Mouse (Mus musculus): ENCODE results near the gene Ccn2. TPM values are rescaled to one million over a fixed set of nuclear protein-coding genes. Genes with fewer than 3 reads are reported as not detected.

Gene Ccn2
- polyA plus RNA-seq, 1 experiment from 2014 or later = 3.0 TPM

- Histone ChIP-seq H3K27me3 (replicated peaks; ENCODE audit: control insufficient read depth, insufficient read depth, low read length) (no peaks in the 10 kb centered on the region), H3K4me2 (ENCODE audit: low read length) (no peak overlapping the region), H3K4me1 (replicated peaks; ENCODE audit: control insufficient read depth, insufficient read depth, low read length) (no peaks in the 10 kb centered on the region), H3K4me3 (replicated peaks; ENCODE audit: low read length) (no peak overlapping the region), H3K27ac (ENCODE audit: low read length) (no peak overlapping the region), H3K9ac (replicated peaks; ENCODE audit: low read depth, low read length) (no peak overlapping the region), H3K36me3 (ENCODE audit: control insufficient read depth, insufficient read depth) (no peaks in the 10 kb centered on the region), H3K9me3 (ENCODE audit: control insufficient read depth, low read length) (no peaks in the 10 kb centered on the region)
- 86% methylated on average over 11 of the region's 11 CpGs for WGBS
- ATAC-seq = no peak
Observed at GRCm38 (mm10) chr10:24635331-24635815, 40.1 kb downstream of the Ccn2 start.

DNA sequence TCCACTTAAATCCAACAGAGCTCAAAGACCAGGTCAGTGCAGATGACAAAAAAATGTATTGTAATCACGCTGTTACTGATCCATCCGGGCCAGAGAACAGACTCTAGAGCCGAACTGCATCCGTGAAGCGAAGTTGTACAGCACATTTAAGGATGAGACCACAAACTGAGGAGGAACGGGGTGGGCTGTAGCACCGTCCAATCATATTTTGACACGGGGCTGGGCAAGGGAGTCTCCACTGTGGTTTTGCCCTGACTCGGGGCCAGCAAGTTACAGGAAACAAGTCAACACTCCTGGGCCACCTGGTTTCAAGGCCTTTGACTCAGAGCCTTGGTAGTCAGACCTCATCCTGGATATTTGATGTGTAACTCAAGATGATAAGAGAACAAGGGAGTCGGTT is 40.6 kb downstream of the Ccn2 start:
- Histone ChIP-seq H3K9ac (replicated peaks; ENCODE audit: low read depth, low read length) (no peak overlapping the region), H3K9me3 (ENCODE audit: control insufficient read depth, low read length) (no peaks in the 10 kb centered on the region), H3K4me3 (replicated peaks; ENCODE audit: low read length) (no peak overlapping the region), H3K4me2 (ENCODE audit: low read length) (no peak overlapping the region), H3K36me3 (ENCODE audit: control insufficient read depth, insufficient read depth) (no peaks in the 10 kb centered on the region), H3K27me3 (replicated peaks; ENCODE audit: control insufficient read depth, insufficient read depth, low read length) (no peaks in the 10 kb centered on the region), H3K27ac (ENCODE audit: low read length) (no peak overlapping the region), H3K4me1 (replicated peaks; ENCODE audit: control insufficient read depth, insufficient read depth, low read length) (no peaks in the 10 kb centered on the region)
- WGBS = 93% methylated on average over 10 of the region's 10 CpGs
- no peak for ATAC-seq

GRCm38 (mm10) chr10:24636986-24637385 is 41.7 kb downstream of the Ccn2 start:
- Histone ChIP-seq H3K36me3 (ENCODE audit: control insufficient read depth, insufficient read depth) (no peaks in the 10 kb centered on the region), H3K4me3 (replicated peaks; ENCODE audit: low read length) (no peak overlapping the region), H3K4me1 (replicated peaks; ENCODE audit: control insufficient read depth, insufficient read depth, low read length) (no peaks in the 10 kb centered on the region), H3K9ac (replicated peaks; ENCODE audit: low read depth, low read length) (no peak overlapping the region), H3K9me3 (ENCODE audit: control insufficient read depth, low read length) (no peaks in the 10 kb centered on the region), H3K27ac (ENCODE audit: low read length) (no peak overlapping the region), H3K4me2 (ENCODE audit: low read length) (no peak overlapping the region), H3K27me3 (replicated peaks; ENCODE audit: control insufficient read depth, insufficient read depth, low read length) (no peaks in the 10 kb centered on the region)
- ATAC-seq = no peak
- WGBS = 92% methylated on average over 2 of the region's 2 CpGs

DNA sequence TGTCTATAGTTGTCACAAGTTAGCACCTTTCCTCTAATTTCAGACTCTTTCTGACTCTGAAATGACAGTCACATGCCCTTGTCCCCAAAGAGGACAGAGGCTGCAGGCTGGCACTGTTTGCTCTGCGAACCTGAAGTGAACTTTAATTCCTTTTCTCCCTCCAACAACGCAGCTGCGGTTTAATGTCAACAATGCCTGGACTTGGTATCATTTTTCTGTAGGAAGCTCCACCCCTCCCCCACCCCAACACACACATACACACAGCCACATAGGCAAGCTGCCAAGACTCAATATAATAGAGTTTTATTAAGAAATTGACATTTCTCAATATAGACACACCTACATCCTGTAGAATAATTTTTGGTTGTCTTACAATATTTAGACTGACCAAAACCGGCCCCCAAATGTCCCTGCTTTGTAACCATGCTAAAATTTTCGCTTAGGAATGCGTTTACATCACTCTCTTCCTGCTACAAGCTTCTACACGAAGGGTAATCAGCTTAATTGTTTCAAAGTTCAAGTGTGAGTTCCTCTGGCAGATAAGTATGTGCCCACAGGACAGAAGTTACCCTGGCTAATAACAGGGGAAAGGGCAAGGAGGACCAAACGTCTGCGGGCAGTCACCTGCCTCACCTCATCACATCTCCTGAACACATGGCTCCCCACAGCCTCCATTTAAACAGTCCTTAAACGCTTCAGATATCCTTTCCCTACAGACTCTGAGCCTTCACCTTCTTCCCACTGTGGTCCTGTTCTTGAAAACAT is 43.2 kb downstream of the Ccn2 start:
- Histone ChIP-seq H3K4me1 (replicated peaks; ENCODE audit: control insufficient read depth, insufficient read depth, low read length) (no peaks in the 10 kb centered on the region), H3K36me3 (ENCODE audit: control insufficient read depth, insufficient read depth) (no peaks in the 10 kb centered on the region), H3K9ac (replicated peaks; ENCODE audit: low read depth, low read length) (no peak overlapping the region), H3K27ac (ENCODE audit: low read length) (no peak overlapping the region), H3K4me2 (ENCODE audit: low read length) (no peak overlapping the region), H3K4me3 (replicated peaks; ENCODE audit: low read length) (no peak overlapping the region), H3K27me3 (replicated peaks; ENCODE audit: control insufficient read depth, insufficient read depth, low read length) (no peaks in the 10 kb centered on the region), H3K9me3 (ENCODE audit: control insufficient read depth, low read length) (no peaks in the 10 kb centered on the region)
- 64% methylated on average over 10 of the region's 10 CpGs for WGBS
- no peak for ATAC-seq

GRCm38 (mm10) chr10:24639596-24639995 is 44.4 kb downstream of the Ccn2 start:
- H3K36me3 ChIP-seq (ENCODE audit: control insufficient read depth, insufficient read depth) = no peaks in the 10 kb centered on the region
- H3K4me1 ChIP-seq (replicated peaks; ENCODE audit: control insufficient read depth, insufficient read depth, low read length) = no peaks in the 10 kb centered on the region
- no peak overlapping the region for H3K4me3 ChIP-seq (replicated peaks; ENCODE audit: low read length)
- H3K4me2 ChIP-seq (ENCODE audit: low read length) = no peak overlapping the region
- no peaks in the 10 kb centered on the region for H3K9me3 ChIP-seq (ENCODE audit: control insufficient read depth, low read length)
- H3K27me3 ChIP-seq (replicated peaks; ENCODE audit: control insufficient read depth, insufficient read depth, low read length) = no peaks in the 10 kb centered on the region
- H3K9ac ChIP-seq (replicated peaks; ENCODE audit: low read depth, low read length) = no peak overlapping the region
- 63% methylated on average over 7 of the region's 7 CpGs for WGBS
- ATAC-seq = no peak
- H3K27ac ChIP-seq (ENCODE audit: low read length) = no peak overlapping the region

- Histone ChIP-seq H3K27ac (ENCODE audit: low read length) (no peak overlapping the region), H3K4me3 (replicated peaks; ENCODE audit: low read length) (no peak overlapping the region), H3K27me3 (replicated peaks; ENCODE audit: control insufficient read depth, insufficient read depth, low read length) (no peaks in the 10 kb centered on the region), H3K9me3 (ENCODE audit: control insufficient read depth, low read length) (no peaks in the 10 kb centered on the region), H3K9ac (replicated peaks; ENCODE audit: low read depth, low read length) (no peak overlapping the region), H3K4me1 (replicated peaks; ENCODE audit: control insufficient read depth, insufficient read depth, low read length) (no peaks in the 10 kb centered on the region), H3K4me2 (ENCODE audit: low read length) (no peak overlapping the region), H3K36me3 (ENCODE audit: control insufficient read depth, insufficient read depth) (no peaks in the 10 kb centered on the region)
- WGBS = 81% methylated on average over 6 of the region's 6 CpGs
- ATAC-seq = no peak
Observed at GRCm38 (mm10) chr10:24640186-24640875, 45.1 kb downstream of the Ccn2 start.

DNA sequence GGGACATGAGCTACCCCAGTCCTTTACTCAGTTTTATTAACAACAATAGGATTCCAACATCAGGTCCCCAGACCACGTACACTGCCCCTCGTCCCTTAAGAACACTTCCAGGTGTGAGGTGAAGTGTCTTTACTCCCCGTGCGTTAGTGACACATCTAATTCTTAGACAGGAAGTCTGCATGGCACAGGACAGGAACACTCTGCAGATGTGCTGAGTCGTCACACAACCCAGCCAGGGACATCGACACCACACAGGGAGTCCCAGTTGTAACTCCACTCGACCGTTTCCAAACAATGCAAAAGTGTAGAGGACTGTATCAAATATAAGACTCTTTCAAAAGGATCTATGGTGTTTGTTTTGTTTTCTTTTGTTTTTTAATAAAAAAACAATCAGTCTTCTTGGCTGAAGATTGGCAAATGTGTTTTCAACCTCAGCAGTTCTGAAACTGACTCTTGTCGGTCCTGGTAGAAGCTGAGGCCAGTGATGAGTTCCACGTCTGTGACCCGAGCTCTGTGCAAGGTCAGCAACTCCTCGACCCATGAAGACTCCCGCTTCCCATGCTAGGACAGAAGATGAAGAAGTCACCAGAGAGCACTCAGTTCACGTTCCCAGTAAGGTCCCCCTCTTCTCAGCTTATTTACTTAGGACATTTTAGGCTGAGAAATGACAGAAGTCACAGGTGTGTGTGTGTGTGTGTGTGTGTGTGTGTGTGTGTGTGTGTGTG is 46.3 kb downstream of the Ccn2 start:
- Histone ChIP-seq H3K9ac (replicated peaks; ENCODE audit: low read depth, low read length) (no peak overlapping the region), H3K36me3 (ENCODE audit: control insufficient read depth, insufficient read depth) (no peaks in the 10 kb centered on the region), H3K4me1 (replicated peaks; ENCODE audit: control insufficient read depth, insufficient read depth, low read length) (no peaks in the 10 kb centered on the region), H3K9me3 (ENCODE audit: control insufficient read depth, low read length) (no peaks in the 10 kb centered on the region), H3K27ac (ENCODE audit: low read length) (no peak overlapping the region), H3K27me3 (replicated peaks; ENCODE audit: control insufficient read depth, insufficient read depth, low read length) (no peaks in the 10 kb centered on the region), H3K4me2 (ENCODE audit: low read length) (no peak overlapping the region), H3K4me3 (replicated peaks; ENCODE audit: low read length) (no peak overlapping the region)
- WGBS = 82% methylated on average over 14 of the region's 14 CpGs
- no peak for ATAC-seq

GRCm38 (mm10) chr10:24642796-24643580 is 47.7 kb downstream of the Ccn2 start:
- Histone ChIP-seq H3K27me3 (replicated peaks; ENCODE audit: control insufficient read depth, insufficient read depth, low read length) (no peaks in the 10 kb centered on the region), H3K27ac (ENCODE audit: low read length) (no peak overlapping the region), H3K9ac (replicated peaks; ENCODE audit: low read depth, low read length) (no peak overlapping the region), H3K4me3 (replicated peaks; ENCODE audit: low read length) (no peak overlapping the region), H3K4me2 (ENCODE audit: low read length) (no peak overlapping the region), H3K9me3 (ENCODE audit: control insufficient read depth, low read length) (no peaks in the 10 kb centered on the region), H3K4me1 (replicated peaks; ENCODE audit: control insufficient read depth, insufficient read depth, low read length) (no peaks in the 10 kb centered on the region), H3K36me3 (ENCODE audit: control insufficient read depth, insufficient read depth) (no peaks in the 10 kb centered on the region)
- no peak for ATAC-seq
- WGBS = 87% methylated on average over 11 of the region's 11 CpGs

DNA sequence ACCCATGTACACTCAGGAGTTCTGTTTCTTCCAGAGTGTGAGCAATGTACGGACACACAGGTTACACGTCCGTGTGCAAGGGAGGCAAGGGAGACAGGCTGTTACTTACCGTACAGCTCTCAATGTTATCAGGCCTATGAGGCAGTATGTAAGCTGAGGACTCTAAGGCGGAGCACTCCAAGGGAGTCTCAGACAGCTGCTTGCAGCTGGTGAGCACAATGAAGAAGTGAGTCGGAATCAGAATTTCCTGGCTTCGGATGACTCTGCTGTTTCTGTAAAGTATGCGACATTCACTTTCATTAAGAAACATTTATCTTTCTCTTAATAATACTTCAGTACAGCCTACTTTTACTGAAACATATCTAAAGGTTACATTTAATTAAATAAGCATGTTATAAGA is 49.9 kb downstream of the Ccn2 start:
- Histone ChIP-seq H3K4me2 (ENCODE audit: low read length) (no peak overlapping the region), H3K27ac (ENCODE audit: low read length) (no peak overlapping the region), H3K4me1 (replicated peaks; ENCODE audit: control insufficient read depth, insufficient read depth, low read length) (no peaks in the 10 kb centered on the region), H3K27me3 (replicated peaks; ENCODE audit: control insufficient read depth, insufficient read depth, low read length) (no peaks in the 10 kb centered on the region), H3K9me3 (ENCODE audit: control insufficient read depth, low read length) (no peaks in the 10 kb centered on the region), H3K36me3 (ENCODE audit: control insufficient read depth, insufficient read depth) (no peaks in the 10 kb centered on the region), H3K4me3 (replicated peaks; ENCODE audit: low read length) (no peak overlapping the region), H3K9ac (replicated peaks; ENCODE audit: low read depth, low read length) (no peak overlapping the region)
- 93% methylated on average over 8 of the region's 8 CpGs for WGBS
- ATAC-seq = no peak
